Mouse (Mus musculus): ENCODE results near the gene Gm44965.
"Not testable (repeated sequence)": the region's sequence is repeated elsewhere in the genome, so short reads cannot be mapped to it uniquely, and the experiment has no call there.

Gm44965 gene

GRCm38 (mm10) chr6:48579215-48579648 lies 14.5 kb upstream of the Gm44965 start:
- in situ Hi-C loops (cut with MboI; ENCODE audit: low sequenced_read_pairs): no loop called here

GRCm38 (mm10) chr6:48581257-48581656 lies 12.5 kb upstream of the Gm44965 start:
- in situ Hi-C loops (cut with MboI; ENCODE audit: low sequenced_read_pairs): no loop called here

DNA sequence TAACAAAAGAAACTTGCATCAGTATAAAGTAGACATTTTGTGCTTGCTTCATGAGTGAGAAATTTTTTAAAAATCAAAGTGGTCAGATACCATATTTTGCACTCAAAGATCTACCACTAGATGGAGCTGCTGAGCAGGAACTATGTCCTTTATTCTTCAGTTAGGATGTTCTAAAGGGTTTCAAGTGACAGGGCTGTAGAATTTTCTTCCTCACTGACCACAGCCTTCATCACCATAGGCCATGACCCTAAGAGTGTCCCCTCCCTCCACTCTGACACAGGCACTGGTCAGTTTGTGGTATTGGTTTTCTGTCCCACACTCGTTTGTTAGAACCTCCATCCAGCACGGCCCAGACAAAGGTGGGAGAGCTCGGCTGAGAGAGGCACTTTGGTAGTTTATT lies 11.7 kb upstream of the Gm44965 start:
- in situ Hi-C loops (cut with MboI; ENCODE audit: low sequenced_read_pairs): no loop called here

GRCm38 (mm10) chr6:48589194-48589750 lies 4.5 kb upstream of the Gm44965 start, which contains the start of gene Gm45021:
TSS of gene Gm45021 (plus strand) at chr6:48589610.
- in situ Hi-C loops (cut with MboI; ENCODE audit: low sequenced_read_pairs): no loop called here

- in situ Hi-C loops (cut with MboI; ENCODE audit: low sequenced_read_pairs): no loop called here
These were observed 2.4 kb upstream of the Gm44965 start for GRCm38 (mm10) chr6:48591221-48591845.

GRCm38 (mm10) chr6:48591871-48592270 lies 1.9 kb upstream of the Gm44965 start:
- in situ Hi-C loops (cut with MboI; ENCODE audit: low sequenced_read_pairs): no loop called here

GRCm38 (mm10) chr6:48594043-48594738 lies 450 bp downstream of the Gm44965 start:
- in situ Hi-C loops (cut with MboI; ENCODE audit: low sequenced_read_pairs): no loop called here

- in situ Hi-C loops (cut with MboI; ENCODE audit: low sequenced_read_pairs): no loop called here
These were observed 1.5 kb downstream of the Gm44965 start for GRCm38 (mm10) chr6:48595278-48595677.

DNA sequence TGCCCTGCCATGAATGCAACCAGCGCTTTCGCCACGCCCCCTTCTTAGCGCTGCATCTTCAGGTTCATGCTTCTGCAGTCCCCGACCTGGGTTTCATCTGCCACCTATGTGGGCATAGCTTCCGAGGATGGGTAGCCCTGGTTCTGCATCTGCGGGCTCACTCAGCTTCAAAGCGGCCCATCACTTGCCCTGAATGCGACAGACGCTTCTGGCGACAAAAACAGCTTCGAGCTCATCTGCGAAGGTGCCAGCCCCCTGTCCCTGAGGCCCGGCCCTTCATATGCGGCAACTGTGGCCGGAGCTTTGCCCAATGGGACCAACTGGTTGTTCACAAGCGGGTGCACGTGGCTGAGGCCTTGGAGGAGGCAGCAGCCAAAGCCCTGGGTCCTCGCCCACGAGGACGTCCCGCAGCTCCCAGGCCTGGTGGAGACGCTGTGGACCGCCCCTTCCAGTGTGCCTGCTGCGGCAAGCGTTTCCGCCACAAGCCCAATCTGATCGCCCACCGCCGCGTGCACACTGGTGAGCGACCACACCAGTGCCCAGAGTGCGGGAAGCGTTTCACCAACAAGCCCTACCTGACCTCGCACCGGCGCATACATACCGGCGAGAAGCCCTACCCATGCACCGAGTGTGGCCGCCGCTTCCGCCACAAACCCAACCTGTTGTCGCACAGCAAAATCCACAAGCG lies 2.9 kb downstream of the Gm44965 start:
- in situ Hi-C loops (cut with MboI; ENCODE audit: low sequenced_read_pairs): no loop called here

GRCm38 (mm10) chr6:48597233-48597625 lies 3.5 kb downstream of the Gm44965 start:
- in situ Hi-C loops (cut with MboI; ENCODE audit: low sequenced_read_pairs): no loop called here

DNA sequence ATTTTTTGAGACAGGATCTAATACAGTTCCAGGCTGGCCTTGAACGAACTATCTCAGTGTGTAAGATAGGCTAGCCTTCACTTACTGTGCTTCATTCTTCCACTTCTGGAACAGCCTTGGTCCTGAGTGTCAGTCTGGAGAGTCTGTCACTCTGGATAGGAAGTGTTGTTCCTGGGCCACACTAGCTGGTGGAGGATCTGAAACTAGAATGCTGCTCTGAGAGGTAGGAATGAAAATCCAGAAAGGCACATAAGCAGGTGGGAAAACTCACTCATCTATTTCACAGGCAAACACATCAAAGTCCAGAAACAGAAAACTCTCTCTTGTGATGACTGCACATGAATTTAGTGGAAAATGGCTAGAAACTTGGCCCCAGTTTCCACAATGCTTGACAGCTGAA lies 6.9 kb downstream of the Gm44965 start:
- in situ Hi-C loops (cut with MboI; ENCODE audit: low sequenced_read_pairs): no loop called here

- in situ Hi-C loops (cut with MboI; ENCODE audit: low sequenced_read_pairs): no loop called here
These were observed 7.7 kb downstream of the Gm44965 start, which contains the start of gene Zfp775 for GRCm38 (mm10) chr6:48601271-48602079. TSS of gene Zfp775 (plus strand) at chr6:48602063.

DNA sequence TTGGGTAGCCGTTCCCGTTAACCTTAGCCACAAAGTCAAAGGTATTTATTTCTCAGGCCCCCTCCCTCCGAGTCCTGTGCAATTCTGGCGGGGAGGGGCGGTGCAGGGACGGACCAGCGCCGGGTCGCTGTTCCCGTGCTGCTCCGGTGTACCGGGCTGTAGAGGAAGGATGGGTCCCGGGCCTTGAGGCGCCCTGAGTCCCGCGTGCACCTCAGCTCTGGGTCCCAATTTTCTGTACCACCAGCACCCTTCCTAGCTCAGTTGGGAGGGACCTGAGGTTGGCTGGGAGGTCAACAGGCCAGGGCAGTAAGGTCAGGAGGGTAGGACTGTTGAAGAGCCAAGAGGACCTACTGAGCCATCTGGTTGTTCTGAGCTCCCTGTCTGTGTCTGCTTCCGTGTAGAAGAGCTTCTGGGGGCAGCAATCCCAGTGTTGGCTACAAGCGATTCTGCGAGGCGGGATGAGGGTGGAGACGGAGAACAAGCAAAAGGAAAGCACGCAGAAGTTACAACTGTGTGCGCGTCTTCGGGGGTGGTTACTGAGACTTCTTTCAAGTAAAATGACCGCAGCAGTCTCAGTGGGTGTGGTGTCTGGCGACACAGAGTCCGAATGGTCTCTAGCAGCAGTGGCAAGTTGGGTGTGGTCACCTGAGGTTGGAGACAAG lies 8.5 kb downstream of the Gm44965 start:
- in situ Hi-C loops (cut with MboI; ENCODE audit: low sequenced_read_pairs): no loop called here

DNA sequence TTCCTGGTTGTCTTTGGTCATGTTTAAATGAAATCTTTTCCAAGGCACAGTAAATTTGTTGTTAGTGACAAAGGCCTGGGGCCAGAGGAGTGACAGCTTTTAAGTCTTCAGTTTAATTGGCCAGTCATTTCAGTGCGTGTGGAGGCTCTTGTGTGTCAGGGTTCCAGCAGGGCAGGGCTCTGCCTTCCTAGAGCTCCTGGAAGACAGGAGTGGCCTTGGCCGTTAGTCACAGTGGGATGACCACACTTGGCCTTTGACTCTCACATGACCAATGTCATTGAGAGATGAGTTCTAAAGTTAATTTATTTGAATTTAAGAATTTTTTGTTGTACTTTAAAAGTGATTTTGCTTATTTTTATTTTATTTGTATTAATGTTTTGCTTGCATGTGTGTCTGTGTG lies 14.4 kb downstream of the Gm44965 start:
- in situ Hi-C loops (cut with MboI; ENCODE audit: low sequenced_read_pairs): no loop called here

GRCm38 (mm10) chr6:48609512-48609911 lies 15.8 kb downstream of the Gm44965 start:
- in situ Hi-C loops (cut with MboI; ENCODE audit: low sequenced_read_pairs): no loop called here

DNA sequence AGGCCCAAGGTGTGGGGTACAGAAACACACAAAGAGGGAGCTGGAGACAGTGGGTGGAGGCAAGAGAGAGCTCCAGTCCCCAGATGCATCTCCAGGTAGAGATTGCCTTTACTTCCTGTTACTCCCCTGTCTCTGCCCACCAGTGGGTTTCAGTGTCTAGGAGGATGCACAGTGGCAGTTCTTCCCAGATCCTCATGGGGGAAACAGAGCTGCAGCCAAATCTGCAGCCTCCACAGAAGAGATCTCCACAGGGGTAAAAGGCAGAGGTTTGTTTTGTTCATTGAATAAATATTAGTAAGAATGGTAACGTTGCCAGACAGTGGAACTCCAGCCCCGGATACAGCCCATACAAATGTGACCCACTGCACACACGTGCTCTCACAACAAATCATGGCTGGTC lies 16.9 kb downstream of the Gm44965 start:
- in situ Hi-C loops (cut with MboI; ENCODE audit: low sequenced_read_pairs): no loop called here

GRCm38 (mm10) chr6:48613464-48613863 lies 19.7 kb downstream of the Gm44965 start:
- in situ Hi-C loops (cut with MboI; ENCODE audit: low sequenced_read_pairs): no loop called here

DNA sequence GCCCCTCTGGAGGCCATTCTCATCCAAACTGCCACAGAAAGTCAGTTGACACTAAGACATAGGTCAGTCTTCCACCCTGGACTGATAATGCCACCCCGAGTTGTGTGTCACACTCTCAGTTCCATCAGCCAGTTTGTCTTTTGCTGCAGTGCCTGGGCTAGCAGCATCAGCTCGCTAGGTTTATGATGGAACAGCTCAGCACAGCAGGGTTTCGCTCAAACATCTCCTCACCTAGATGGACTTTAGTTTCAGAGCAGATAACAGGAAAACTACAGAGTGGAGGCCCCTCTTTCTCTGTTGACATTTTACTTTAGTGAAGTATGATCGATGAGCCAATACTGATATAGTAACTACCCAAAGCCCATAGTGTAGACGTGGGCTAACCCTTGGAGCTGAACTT lies 21.0 kb downstream of the Gm44965 start:
- in situ Hi-C loops (cut with MboI; ENCODE audit: low sequenced_read_pairs): no loop called here

- in situ Hi-C loops (cut with MboI; ENCODE audit: low sequenced_read_pairs): no loop called here
These were observed 26.3 kb downstream of the Gm44965 start for GRCm38 (mm10) chr6:48620031-48620430.

DNA sequence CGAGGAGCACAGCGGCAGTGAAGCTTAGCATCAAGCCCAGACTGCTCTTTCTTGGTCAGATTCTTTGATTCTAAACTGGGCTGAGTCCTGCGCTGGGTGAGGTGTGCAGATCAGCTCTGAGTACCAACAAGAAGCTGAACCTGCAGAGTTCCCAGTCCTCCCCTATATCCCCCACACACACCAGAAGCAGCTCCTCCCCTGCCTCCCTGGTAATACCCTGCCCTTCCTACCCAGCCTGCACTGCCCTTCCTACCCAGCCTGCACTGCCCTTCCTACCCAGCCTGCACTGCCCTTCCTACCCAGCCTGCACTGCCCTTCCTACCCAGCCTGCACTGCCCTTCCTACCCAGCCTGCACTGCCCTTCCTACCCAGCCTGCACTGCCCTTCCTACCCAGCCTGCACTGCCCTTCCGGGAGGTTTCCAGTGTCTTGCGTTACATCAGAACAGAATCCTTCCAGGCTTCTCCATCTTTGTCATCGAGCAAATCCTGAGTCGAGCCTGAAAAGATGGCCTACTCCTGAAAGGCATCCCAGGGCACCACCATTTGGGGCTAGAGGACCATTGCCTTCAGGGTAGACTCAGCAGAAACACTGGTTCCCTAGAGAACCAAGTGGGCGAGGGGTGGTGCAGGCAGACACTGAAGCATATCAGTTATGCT lies 28.6 kb downstream of the Gm44965 start:
- in situ Hi-C loops (cut with MboI; ENCODE audit: low sequenced_read_pairs): not testable (repeated sequence)
